Mouse (Mus musculus) forebrain, embryonic 16.5 days (tissue): ENCODE measurements at regions not wholly inside any gene's neighbourhood (a gene's known extent, or its start where the extent isn't known, plus 50 kb on each side); places are given as distances from the start of the nearest gene placed in this dataset.

Source experiments
- ATAC-seq: fragments of 200-750 bp; cut with Nextera tagmentation; 2 replicates; pipeline ENCODE4 v1.8.0; 2017; ENCODE audit warnings: mild to moderate bottlenecking, moderate library complexity
- H3K27ac ChIP-seq: fragments of 300-500 bp; sonication (generic); 2 replicates; pipeline ENCODE4 v1.5.1; 2014; ENCODE audit warnings: low read length, control low read depth
- H3K27me3 ChIP-seq: fragments of 300-500 bp; sonication (generic); replicated peaks from 2 replicates; pipeline ENCODE4 v1.6.1; 2014; ENCODE audit warnings: low read length; ENCODE audit not compliant: control insufficient read depth, insufficient read depth
- H3K36me3 ChIP-seq: fragments of 300-500 bp; sonication (generic); 2 replicates; pipeline ENCODE4 v1.6.1; 2014; ENCODE audit not compliant: control insufficient read depth, insufficient read depth
- H3K4me1 ChIP-seq: fragments of 300-500 bp; sonication (generic); replicated peaks from 2 replicates; pipeline ENCODE4 v1.6.1; 2014; ENCODE audit warnings: low read length; ENCODE audit not compliant: control insufficient read depth, insufficient read depth
- H3K4me2 ChIP-seq: fragments of 300-500 bp; sonication (generic); 2 replicates; pipeline ENCODE4 v1.6.1; 2014; ENCODE audit warnings: mild to moderate bottlenecking, low read length, control low read depth
- H3K4me3 ChIP-seq: fragments of 300-500 bp; sonication (generic); replicated peaks from 2 replicates; pipeline ENCODE4 v1.5.1; 2014; ENCODE audit warnings: mild to moderate bottlenecking, low read length, control low read depth
- H3K9ac ChIP-seq: fragments of 300-500 bp; sonication (generic); replicated peaks from 2 replicates; pipeline ENCODE4 v1.6.1; 2014; ENCODE audit warnings: low read depth, low read length, control low read depth
- H3K9me3 ChIP-seq: fragments of 300-500 bp; sonication (generic); 2 replicates; pipeline ENCODE4 v1.6.1; 2016; ENCODE audit warnings: low read length; ENCODE audit not compliant: control insufficient read depth
- WGBS: fragments of 180-500 bp; shearing (Covaris S2); extraction: QIAGEN DNeasy Blood & Tissue Kit; methylation state at CpG from one replicate; pipeline ENCODE4 v1.1.7; 2014; 5-methylcytosine and 5-hydroxymethylcytosine counted together

DNA sequence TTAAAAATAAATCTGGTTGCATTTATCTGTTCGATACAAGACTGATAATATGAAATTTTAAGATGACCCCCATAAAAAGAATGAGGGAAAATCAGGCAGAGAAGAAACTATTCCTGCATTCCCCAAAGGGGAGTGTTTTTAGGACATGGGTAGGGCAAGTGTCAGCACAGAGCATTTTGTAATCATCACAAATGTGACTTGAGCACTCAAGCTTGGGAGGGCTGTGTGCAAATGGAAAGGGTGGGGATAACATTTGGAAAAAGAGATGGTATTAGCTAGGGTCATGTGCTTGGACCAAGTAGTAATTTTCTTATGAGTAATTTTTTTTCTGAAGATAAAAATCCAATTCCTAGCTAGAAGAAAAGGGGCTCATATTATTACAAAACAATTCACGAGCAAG lies 418.1 kb upstream of the Cd180 start:
- no peaks in the 10 kb centered on the region for H3K9me3 ChIP-seq
- H3K36me3 ChIP-seq = no peaks in the 10 kb centered on the region
- H3K4me2 ChIP-seq = no peak overlapping the region
- no peak for ATAC-seq
- WGBS = 98% methylated on average over 2 of the region's 2 CpGs
- H3K27ac ChIP-seq = no peak overlapping the region
- H3K4me3 ChIP-seq = no peak overlapping the region
- no peak overlapping the region for H3K9ac ChIP-seq
- H3K27me3 ChIP-seq = no peaks in the 10 kb centered on the region
- H3K4me1 ChIP-seq = no peaks in the 10 kb centered on the region; the same call in 1 of the 2 replicates

- no peak overlapping the region for H3K4me2 ChIP-seq
- no peak overlapping the region for H3K9ac ChIP-seq
- no peaks in the 10 kb centered on the region for H3K36me3 ChIP-seq
- no peak overlapping the region for H3K4me3 ChIP-seq
- ATAC-seq = 0 out of 2 replicates have a peak, but pooled peaks have one; percentile 59
- H3K4me1 ChIP-seq = no peaks in the 10 kb centered on the region; the same call in 1 of the 2 replicates
- no peak overlapping the region for H3K27ac ChIP-seq
- no peaks in the 10 kb centered on the region for H3K27me3 ChIP-seq
- H3K9me3 ChIP-seq = no peaks in the 10 kb centered on the region
These were observed 416.5 kb upstream of the Cd180 start for GRCm38 (mm10) chr13:102276885-102277284.

DNA sequence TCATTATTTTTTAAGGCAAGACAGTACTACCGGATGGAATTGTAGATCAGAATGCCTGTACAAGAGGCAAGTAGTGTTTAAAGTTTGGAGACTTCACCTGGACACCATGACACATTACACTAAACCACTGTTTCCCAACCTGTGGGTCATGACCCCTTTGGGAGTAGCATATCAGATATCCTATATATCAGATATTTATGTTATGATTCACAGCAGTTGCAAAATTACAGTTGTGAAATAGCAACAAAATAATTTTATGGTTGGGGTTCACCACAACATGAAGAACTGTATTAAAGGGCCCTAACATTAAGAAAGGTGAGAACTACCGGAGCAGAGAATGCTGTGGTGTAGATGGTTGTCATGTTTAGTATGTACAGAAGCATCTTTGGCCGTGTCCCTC lies 413.2 kb upstream of the Cd180 start:
- Histone ChIP-seq H3K27me3 (no peaks in the 10 kb centered on the region), H3K4me3 (no peak overlapping the region), H3K36me3 (no peaks in the 10 kb centered on the region), H3K4me1 (no peaks in the 10 kb centered on the region; the same call in 1 of the 2 replicates), H3K9ac (no peak overlapping the region), H3K9me3 (no peaks in the 10 kb centered on the region), H3K27ac (no peak overlapping the region), H3K4me2 (no peak overlapping the region)
- no peak for ATAC-seq
- 89% methylated on average over 3 of the region's 3 CpGs for WGBS

GRCm38 (mm10) chr13:102294451-102294850 lies 398.9 kb upstream of the Cd180 start:
- ATAC-seq = no peak
- no peak overlapping the region for H3K4me3 ChIP-seq
- WGBS = 59% methylated on average over 2 of the region's 2 CpGs
- no peak overlapping the region for H3K27ac ChIP-seq
- H3K4me2 ChIP-seq = no peak overlapping the region
- no peaks in the 10 kb centered on the region for H3K4me1 ChIP-seq
- no peaks in the 10 kb centered on the region for H3K36me3 ChIP-seq
- H3K9me3 ChIP-seq = no peaks in the 10 kb centered on the region
- H3K27me3 ChIP-seq = no peaks in the 10 kb centered on the region
- no peak overlapping the region for H3K9ac ChIP-seq

DNA sequence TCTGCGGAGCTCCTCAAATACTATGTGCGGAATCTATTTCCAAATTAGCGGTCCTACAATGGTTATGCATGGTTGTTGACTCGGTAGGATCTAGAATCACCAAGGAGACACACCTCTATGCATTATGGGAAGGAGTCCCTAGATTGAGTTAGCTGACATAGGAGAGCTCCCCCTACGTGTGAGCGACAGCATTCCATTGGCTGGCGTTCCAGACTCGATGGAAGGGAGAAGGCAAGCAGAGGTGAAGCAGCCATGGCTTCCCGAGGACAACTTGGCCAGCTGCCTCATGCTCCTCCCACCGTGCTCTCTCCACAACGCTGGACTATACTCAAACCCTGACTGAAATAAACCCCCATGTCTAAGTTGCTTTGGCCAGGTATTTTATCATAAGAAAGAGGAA lies 398.3 kb upstream of the Cd180 start:
- Histone ChIP-seq H3K4me1 (no peaks in the 10 kb centered on the region), H3K27me3 (no peaks in the 10 kb centered on the region), H3K9ac (no peak overlapping the region), H3K4me2 (no peak overlapping the region), H3K36me3 (no peaks in the 10 kb centered on the region), H3K4me3 (no peak overlapping the region), H3K27ac (no peak overlapping the region), H3K9me3 (no peaks in the 10 kb centered on the region)
- ATAC-seq = no peak
- whole genome bisulfite sequencing = 82% methylated on average over 11 of the region's 11 CpGs

DNA sequence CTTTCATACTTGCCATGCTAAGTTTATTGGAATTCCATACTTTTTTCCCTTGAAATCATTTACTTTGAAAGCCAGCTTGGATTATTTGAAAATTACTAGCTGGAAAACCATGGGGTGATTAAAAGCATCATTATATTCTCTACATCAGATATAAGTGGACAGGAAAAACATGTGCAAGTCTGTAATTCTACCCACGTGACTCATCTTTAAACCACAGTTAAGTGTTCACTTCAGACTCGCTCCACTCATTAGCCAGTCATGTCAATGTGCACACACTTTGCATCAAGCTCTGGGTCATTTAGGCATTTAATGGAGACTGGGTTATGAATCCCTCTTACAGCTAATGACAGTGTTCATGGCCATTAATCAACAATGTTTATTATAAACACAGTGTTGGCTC lies 385.4 kb upstream of the Cd180 start:
- Histone ChIP-seq H3K27ac (no peak overlapping the region), H3K9ac (no peak overlapping the region), H3K9me3 (no peaks in the 10 kb centered on the region), H3K36me3 (no peaks in the 10 kb centered on the region), H3K4me2 (no peak overlapping the region), H3K27me3 (no peaks in the 10 kb centered on the region), H3K4me3 (no peak overlapping the region), H3K4me1 (no peaks in the 10 kb centered on the region)
- no peak for ATAC-seq
- 55% methylated on average over 2 of the region's 2 CpGs for WGBS

- Histone ChIP-seq H3K4me3 (no peak overlapping the region), H3K9ac (no peak overlapping the region), H3K27ac (no peak overlapping the region), H3K27me3 (no peaks in the 10 kb centered on the region), H3K4me2 (no peak overlapping the region), H3K36me3 (no peaks in the 10 kb centered on the region), H3K4me1 (peaks cover 2% of the 10 kb centered on the region; the same call in 1 of the 2 replicates), H3K9me3 (no peaks in the 10 kb centered on the region)
- 80% methylated on average over 3 of the region's 3 CpGs for WGBS
- ATAC-seq = no peak
These were observed 381.3 kb upstream of the Cd180 start for GRCm38 (mm10) chr13:102312096-102312495.

GRCm38 (mm10) chr13:102315921-102316692 lies 377.3 kb upstream of the Cd180 start:
- no peak overlapping the region for H3K27ac ChIP-seq
- H3K27me3 ChIP-seq = no peaks in the 10 kb centered on the region
- peaks cover 2% of the 10 kb centered on the region; the same call in 1 of the 2 replicates for H3K4me1 ChIP-seq
- no peak overlapping the region for H3K4me3 ChIP-seq
- H3K36me3 ChIP-seq = no peaks in the 10 kb centered on the region
- H3K9me3 ChIP-seq = no peaks in the 10 kb centered on the region
- no peak overlapping the region for H3K9ac ChIP-seq
- 39% methylated on average over 3 of the region's 3 CpGs for WGBS
- ATAC-seq = no peak
- no peak overlapping the region for H3K4me2 ChIP-seq

GRCm38 (mm10) chr13:102318891-102319404 lies 374.4 kb upstream of the Cd180 start:
- H3K9ac ChIP-seq = no peak overlapping the region
- no peak overlapping the region for H3K27ac ChIP-seq
- H3K4me1 ChIP-seq = peaks cover 2% of the 10 kb centered on the region; the same call in 1 of the 2 replicates
- no peak overlapping the region for H3K4me3 ChIP-seq
- H3K4me2 ChIP-seq = no peak overlapping the region
- no peak for ATAC-seq
- WGBS = 74% methylated on average over 4 of the region's 4 CpGs
- H3K36me3 ChIP-seq = no peaks in the 10 kb centered on the region
- no peaks in the 10 kb centered on the region for H3K27me3 ChIP-seq
- no peaks in the 10 kb centered on the region for H3K9me3 ChIP-seq
